Mouse (Mus musculus): ENCODE results near the gene Casp6.

GRCm38 (mm10) chr3:129877327-129877726, 23.9 kb upstream of the Casp6 start:
- TF ChIP-seq POLR2A (IDR thresholded peaks at IDR 0.05; ENCODE audit: control insufficient read depth, extremely low read depth, insufficient read depth, low read length, poor library complexity) (no peak), CTCF (IDR thresholded peaks at IDR 0.05; ENCODE audit: borderline replicate concordance, control insufficient read depth, extremely low read depth, insufficient read depth, low read length, poor library complexity) (no peak)

Data from thymus, adult 2 months (tissue).